Mouse (Mus musculus) CD4-positive, CD25-positive, alpha-beta regulatory T cell, adult 9 weeks (primary cell): ENCODE data around the gene Ppfibp1. TPM values are rescaled to one million over a fixed set of nuclear protein-coding genes. Genes with fewer than 3 reads are reported as not detected.

Experiments used
- polyA plus RNA-seq: library from polyadenylated mRNA; unstranded; fragments of 100-300 nt; shearing (Covaris generic); gene quantifications from one replicate; pipeline ENCODE4 v1.2.1, GENCODE M21; 2017

Gene Ppfibp1
- 7.9 TPM for polyA plus RNA-seq

DNA sequence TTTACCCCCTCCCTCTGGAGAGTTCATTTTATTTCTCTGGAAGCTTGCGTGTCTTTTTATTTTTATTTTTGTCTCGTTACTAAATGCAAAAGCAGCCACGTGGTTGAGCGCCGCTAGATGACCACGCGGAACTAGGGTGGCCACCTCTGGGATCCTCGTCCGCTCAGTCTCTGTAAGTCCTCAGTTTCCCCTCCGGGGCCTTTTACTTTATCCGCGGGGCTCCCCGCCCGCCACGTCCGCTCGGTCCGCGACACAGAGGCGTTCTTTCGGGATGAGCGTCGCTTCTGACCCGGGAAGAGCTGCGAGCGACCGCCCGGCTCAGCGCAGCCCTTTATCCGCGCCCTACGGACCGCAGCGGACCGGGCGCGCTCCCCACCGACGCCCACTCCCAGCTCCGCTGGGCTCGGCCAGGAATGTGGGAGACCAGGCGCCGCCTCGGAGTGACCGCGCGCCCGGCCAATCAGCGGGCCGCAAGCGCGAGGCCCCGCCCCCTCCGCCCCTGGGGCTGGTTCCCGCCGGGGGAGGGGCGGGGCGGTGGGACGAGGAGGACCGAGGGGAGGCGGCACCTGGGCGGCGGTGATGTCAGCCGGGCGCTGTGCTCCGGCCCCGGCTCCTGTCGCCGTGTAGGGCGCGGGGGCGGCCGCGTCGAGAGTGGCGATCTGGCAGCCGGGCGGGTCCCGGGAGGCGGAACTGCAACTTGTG lies at the start of gene Ppfibp1:
Ppfibp1 (plus strand) TSS at position 530 of the 702 bp plus-strand sequence.

DNA sequence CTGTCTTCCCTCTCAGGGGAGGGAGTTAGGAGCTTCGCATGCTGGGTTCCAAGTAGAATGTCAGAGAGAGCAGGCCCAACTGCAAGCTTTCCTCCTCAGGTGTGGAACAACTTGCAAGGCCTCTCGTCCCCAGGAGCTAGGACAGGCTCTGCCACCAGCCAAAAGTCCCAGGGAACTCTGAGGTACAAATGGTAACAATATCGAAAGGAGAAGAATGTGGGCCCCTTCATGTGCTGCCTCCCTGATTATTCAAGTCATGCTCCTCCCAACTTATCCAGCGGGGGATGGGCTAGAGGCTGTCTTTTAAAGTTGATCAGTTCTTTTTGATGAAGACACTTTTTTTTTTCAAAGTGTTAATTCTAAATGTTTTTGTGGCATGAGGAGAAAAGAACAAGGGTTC lies 38.2 kb upstream of the Ppfibp1 start, which contains the start of gene Smco2:
Smco2 (plus strand) TSS at position 55 of the 400 bp plus-strand sequence.

DNA sequence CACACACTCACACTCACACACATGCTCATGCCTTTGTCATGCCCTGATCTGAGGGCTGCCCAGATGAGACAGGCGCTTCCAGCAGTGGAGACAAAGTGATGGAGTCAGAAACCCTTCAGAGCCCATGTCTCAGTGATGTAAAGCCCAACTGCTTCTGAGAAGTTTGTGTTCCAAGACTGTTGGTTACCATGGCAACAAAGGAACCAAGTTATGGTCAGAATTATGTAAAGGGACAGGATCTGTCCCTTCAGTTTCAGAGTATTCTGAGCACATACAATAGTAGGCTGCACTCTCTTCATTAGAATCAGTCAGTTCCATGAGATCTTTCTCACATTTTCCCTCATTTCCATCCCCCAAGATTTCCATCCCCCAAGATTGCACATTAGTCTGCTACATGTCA lies 66.0 kb downstream of the Ppfibp1 start, which contains the start of gene 1700034J05Rik:
1700034J05Rik (minus strand) TSS at position 165 of the 400 bp plus-strand sequence.

DNA sequence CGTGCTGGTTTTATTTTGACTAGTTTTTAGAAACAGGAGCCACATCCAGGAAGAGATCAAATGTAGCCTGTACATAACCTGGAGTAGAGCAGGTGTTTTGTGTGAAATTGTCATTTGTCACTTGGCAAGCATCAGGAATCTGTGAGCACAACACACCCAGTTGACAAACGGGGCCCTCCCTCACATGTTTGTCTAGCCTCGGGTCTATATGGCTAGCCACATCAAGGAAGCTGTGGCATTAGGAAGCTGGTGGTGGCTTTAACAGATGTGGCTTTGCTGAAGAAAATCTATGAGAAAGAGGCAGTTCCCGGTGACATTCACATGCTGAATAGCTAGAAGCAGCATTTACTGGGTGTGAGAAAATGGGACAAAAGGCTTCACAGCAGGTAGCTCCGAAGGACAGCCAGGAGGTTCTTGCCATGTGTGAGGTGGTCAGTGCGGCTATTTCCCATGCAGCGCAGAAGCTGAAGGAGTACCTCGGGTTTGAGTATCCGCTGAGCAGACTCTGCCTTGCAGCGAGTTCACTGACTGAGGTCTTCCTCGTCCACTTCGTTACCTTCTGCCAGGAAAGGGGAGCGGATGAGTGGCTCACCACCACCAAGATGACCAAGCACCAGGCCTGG lies 144.1 kb downstream of the Ppfibp1 start, which contains the start of gene Rep15:
Rep15 (plus strand) TSS at position 282 of the 623 bp plus-strand sequence.

DNA sequence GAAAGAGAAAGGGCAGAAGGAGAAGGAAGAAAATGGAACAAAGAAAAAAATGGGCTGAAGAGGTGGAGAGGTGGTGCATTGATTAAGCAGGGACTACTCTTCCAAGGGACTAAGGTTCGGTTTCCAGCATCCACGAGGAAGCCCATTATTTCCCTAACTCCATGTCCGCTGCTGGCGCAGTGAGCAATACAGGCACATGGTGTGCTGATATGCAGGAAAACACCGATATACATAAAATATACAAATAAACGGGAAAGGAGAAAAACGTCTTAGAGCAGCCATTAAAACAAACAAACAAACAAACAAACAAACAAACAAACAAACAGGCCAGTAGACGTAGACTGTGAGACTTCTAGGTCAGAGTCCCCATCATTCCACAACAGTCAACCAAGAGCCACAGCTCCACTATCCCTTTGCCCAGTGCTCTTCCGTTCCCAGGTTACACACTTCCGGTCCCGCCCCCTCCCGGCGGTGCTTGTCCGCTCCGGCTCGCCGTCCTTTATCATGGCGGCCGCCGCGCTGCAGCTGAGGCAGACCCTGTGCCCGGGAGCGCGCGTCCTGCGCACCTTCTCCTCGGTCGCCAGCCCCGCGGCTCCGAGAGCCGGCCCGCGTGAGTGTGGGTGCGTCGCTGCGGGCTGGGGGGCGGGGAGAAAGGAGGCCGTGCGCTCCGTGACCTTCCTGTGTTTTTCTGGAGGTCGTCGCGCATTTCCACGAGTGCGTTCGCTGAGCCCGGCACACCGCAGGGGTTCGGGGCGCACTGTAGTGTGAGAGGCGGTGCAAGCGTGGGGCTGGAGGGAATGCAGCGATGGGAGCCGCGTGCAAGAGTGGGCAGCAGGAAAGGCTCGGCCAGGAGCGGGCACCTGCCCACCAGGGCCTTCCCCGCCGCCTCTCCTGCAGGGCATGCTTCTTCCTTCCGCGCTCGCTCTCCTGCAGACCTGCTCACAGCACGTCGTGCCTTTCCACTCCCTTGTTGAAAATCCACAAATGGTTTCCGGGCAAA lies 154.3 kb downstream of the Ppfibp1 start, which contains the start of gene Mrps35:
Mrps35 (plus strand) TSS at position 474 of the 1,000 bp plus-strand sequence.

Other genes with a start within 250 kb of the Ppfibp1 start
- gene Med21, start 245.9 kb upstream of the Ppfibp1 start, polyA plus RNA-seq: 85.2 TPM
- 2.6 TPM for gene Tm7sf3, start 245.7 kb upstream of the Ppfibp1 start, polyA plus RNA-seq
- gene Stk38l, start 163.5 kb upstream of the Ppfibp1 start, polyA plus RNA-seq: 9.8 TPM
- gene Arntl2, start 92.4 kb upstream of the Ppfibp1 start, polyA plus RNA-seq: 0.12 TPM
- not detected for gene Smco2, start 38.4 kb upstream of the Ppfibp1 start, polyA plus RNA-seq
- gene 1700034J05Rik, start 65.9 kb downstream of the Ppfibp1 start, polyA plus RNA-seq: not detected
- gene Rep15, start 144.1 kb downstream of the Ppfibp1 start, polyA plus RNA-seq: 0.22 TPM
- gene Mrps35, start 154.3 kb downstream of the Ppfibp1 start, polyA plus RNA-seq: 61.1 TPM
- 0.48 TPM for gene Mansc4, start 198.5 kb downstream of the Ppfibp1 start, polyA plus RNA-seq
- 6.6 TPM for gene Klhl42, start 202.9 kb downstream of the Ppfibp1 start, polyA plus RNA-seq